Mouse (Mus musculus): ENCODE data around the gene Gm20517.

- TF ChIP-seq EP300 (optimal IDR thresholded peaks at IDR 0.05) (no peak), CTCF (IDR thresholded peaks at IDR 0.05; ENCODE audit: low read depth) (no peak)
These were observed 83.9 kb downstream of the Gm20517 start for GRCm38 (mm10) chr17:47695337-47695710.

Data from stomach, postnatal 0 days (tissue).